Mouse (Mus musculus): ENCODE results near the gene Gpr180. TPM values are rescaled to one million over a fixed set of nuclear protein-coding genes. Genes with fewer than 3 reads are reported as not detected.
"Not testable (repeated sequence)": the region's sequence is repeated elsewhere in the genome, so short reads cannot be mapped to it uniquely, and the experiment has no call there.

Gpr180 gene
- 10 to 100 TPM; 29.2 to 32.8 TPM for total RNA-seq (2021)

DNA sequence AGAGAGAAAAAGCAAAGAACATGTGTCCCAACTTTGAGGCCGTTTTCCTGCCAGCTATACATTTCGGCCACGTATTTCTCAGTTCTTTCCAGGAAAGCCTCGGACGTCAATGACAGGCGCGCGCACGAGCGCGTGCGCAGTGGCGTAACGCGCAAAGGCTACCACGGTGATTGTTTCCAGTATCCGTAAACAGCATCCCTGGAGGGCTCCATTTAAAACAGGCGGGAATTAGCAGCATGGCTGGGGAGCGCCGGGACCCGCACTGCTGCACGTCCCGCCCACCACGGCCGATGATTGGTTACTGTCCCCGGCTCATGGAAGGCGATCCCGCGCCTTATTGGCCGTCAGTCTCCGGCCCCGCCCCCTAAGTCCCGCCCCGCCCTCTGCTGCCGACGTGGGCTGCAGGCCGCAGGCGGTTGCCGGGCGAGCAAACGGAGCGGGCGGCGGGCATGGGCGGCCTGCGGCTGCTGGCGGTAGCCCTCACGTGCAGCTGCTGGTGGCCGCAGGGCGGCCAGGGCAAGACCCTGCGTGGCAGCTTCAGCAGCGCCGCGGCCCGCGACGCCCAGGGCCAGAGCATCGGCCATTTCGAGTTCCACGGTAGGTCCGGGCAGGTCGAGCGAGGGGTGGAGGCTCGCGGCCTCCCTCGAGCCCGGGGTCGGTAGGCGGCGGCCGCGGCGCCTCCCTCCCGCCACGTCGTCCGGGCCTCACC lies at the start of gene Gpr180:
Gpr180 (plus strand) TSS at position 415 of the 709 bp plus-strand sequence.
- DNase-seq = peak; percentile 98

DNA sequence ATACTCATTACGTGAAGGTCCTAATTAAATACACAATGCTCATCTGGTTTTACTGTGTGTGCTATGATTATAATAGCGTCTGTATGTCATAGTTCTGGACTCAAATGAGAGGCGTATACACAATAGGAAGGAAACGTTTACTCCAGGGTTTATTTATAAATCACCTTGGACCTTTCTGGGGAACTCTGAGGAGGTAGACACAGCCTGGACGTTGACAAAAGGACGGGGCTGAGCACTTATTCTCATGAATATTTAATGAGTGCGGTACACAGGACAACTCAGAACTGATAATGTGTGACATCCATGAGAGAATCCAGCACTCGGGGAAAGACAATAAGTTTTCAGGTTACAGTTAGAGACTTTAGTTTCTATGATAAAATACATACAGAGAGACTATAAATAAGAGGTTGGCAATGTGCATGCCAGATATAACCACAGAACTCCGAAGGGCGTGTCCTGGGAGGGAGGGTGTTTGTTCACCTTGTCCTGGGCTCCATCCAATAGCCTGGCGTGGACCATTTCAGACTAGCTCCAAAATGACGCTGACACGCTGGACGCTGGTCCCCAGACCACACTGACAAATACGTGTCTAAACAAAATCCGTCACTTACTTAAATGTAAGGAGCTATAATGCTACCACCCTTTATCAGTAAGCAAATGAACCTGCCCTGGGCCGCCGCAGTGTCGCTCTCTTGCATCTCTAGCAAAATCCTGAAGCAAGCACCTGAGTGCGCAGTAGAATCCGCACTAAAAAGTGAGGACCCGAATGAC lies 48.3 kb upstream of the Gpr180 start:
- DNase-seq = peak; percentile 51

DNA sequence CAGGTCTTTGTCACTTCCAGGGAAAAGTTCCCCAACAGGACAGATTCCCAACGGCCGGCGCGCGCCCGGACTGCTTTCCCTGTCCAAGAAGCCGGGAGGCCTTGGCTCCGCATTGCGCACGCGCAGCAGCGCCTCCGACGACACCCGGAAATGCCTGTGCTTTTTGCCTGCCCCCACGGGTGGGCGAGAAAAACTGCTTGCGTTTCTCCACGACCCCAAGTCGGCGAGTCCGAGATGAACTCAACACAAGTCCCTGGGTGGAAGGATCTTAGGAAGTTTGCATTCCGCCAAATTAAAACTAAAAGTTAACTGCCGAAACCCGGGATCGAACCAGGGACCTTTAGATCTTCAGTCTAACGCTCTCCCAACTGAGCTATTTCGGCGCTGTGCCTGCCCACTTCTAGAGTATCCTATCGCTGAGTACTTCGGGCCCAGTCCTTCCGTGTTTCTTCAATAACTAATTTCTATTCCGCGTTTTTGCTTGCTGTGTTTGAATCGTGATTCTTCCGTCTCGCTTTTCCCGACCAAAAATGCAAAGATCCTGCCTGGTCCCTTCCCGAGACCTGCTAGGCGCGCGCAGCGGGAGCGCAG lies 47.6 kb upstream of the Gpr180 start:
- peak; percentile 97 for DNase-seq

DNA sequence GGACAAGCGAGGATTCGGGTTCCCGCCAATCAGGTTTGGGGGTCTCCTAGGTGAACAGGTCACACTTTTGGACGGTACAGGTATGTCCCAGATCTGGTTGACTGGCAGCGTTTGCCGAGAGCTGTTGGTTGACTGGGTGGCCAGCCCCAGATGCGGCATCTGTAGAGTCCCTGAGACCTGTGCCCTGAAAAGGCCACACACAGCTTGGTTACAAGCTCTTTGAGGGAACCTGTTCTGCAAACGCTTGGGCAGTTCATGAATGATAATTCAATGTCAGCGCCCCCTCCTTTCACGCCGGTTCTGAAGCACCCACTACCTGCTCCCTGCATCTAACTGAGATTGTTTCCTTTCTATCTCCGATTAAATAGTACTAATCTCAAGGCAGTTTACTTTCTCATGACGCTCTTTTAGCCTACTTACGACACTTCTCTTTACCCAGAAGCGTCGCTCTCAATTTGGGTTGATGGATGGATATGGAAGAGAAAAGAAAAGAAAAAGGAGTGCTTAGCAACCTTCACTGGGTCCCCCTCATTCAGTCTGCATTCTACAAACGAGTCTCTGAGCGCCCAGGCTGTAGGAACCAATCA lies 47.1 kb upstream of the Gpr180 start:
- no peak for DNase-seq

DNA sequence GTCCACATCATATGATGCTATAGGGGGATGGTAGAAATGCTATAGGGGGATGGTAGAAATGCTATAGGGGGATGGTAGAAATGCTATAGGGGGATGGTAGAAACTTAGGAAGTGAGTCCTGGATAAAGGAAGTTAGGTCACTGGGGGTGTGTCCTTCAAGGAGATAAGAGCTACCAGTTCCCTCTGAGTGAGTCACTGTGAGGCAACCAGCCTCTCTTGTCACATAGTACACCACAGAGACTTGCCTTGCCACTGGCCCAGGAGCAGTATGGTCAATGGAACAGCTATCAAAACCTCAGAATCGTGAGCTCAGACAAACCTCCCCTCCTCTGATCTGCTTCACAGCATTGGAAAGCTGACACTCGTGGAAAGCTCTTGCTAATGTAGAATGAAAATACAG lies 38.7 kb upstream of the Gpr180 start:
- no peak for DNase-seq

DNA sequence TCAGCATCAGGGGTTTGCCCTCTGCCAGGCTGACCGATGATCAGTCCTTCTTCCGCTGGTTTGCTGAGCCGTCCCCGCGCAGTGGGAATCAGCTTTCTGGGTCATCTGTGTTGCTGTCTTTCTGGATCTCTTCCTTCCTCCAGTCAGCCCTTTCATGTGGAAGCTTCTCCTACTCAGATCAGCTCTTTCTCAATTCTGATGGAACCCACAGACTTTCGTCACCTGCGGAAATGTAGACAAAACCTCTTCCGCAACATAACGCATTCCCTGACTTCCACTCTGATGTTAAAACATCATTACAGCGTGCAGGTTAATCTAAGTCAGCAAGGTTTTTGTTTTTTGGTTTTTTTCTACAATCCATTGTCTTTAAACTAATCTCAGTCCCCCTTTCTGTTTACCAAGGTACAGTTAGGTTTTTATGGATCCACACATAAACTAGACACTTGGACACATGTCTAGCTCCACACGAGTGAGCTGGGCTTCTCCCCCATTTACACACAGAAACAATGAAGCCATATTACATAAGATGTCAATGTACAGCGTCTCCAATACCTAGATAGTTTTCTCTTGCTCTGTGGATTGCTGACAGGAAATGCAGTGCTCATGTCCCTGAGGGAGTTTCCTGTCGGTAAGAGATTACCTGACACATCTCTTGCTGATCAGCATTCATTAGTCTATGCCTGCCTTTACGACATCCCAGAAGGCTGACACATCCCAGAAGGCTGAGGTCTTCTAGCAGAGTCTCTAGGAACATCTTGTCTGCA lies 35.5 kb upstream of the Gpr180 start:
- DNase-seq = no peak

DNA sequence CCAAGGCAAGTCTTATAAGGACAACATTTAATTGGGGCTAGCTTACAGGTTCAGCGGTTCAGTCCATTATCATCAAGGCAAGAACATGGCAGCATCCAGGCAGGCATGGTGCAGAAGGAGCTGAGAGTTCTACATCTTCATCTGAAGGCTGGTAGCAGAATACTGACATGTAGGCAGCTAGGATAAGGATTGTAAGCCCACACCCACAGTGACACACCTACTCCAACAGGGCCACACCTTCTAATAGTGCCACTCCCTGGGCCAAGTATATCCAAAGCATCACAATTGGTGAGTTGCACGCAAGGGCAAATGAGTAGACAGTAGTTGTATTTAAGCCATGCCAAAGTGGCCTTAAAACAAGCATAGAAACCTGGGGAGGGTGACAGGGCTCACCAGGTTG lies 29.5 kb upstream of the Gpr180 start:
- DNase-seq = not testable (repeated sequence)

DNA sequence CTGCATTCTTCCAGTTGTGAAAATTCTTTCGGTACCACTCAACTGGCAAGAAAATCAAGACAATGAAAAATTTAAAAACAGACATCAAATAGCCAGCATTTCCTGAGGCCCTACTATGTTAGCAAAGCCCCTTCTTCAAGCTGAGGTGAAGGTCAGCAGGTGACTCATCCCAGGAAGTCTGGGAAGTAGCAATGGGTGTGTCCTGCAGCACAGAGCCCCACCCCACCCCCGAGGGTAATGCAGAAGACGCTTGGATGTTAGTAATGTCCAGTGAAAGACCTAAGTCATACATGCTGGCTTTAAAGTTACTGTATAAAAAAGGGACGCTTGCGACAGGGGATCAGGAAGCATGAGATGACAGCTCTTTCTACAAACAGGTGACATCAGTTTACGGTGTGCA lies 23.8 kb upstream of the Gpr180 start:
- no peak for DNase-seq

DNA sequence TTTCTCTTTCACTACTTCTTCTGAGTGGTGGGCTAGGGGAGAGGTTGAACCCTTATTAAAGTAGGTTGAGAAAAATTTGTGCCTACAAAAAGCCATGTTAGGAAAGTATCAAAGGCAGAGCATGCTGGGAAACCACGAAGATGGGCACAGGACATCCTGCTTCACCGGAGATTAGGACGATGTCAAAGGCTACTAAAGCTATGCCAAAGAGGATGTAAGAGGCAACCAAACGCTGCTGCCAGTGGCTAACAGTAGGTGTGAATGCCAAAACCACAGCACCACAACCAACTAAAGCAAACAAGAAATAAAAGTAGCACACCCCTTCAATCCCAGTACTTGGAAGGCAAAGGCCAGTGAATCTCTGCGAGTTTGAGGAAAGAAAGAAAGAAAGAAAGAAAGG lies 12.8 kb upstream of the Gpr180 start:
- no peak for DNase-seq

DNA sequence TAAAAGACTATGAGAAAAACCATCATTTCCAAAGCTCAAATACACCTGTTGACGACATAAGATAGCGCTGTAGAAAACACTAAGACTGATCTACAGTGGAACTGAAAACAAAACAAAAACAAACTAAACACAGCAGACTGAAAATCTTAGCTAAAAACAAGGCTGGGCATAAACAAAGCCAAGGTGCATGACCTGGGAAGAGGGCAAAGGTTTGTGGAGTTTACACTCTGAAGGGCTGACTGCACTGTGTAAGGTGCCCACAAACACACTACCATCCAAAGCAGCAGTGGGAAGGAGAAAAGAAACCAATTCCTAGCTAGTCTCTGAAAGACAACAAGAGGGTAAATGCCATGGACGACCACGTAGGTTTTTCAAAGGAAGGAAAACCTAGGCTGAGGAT lies 12.2 kb upstream of the Gpr180 start:
- DNase-seq = no peak

DNA sequence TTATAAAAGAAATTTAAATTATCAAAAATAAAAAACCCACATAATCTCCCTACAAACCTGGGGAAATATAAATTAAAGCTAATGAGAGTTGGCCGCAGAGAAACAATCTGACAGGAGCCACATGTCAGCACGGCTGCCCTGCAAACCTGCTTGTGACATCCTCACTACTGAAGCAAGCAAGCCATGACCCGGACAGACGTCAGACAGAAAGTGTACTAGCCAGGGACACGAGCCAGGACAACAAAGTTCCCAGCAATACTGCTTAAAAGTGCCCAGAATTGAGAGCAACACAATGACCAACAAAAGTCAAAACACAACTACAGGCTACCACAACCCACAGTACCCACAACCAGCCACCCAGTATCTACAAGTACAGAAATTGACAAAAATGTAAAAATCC lies 10.7 kb upstream of the Gpr180 start:
- DNase-seq = no peak

DNA sequence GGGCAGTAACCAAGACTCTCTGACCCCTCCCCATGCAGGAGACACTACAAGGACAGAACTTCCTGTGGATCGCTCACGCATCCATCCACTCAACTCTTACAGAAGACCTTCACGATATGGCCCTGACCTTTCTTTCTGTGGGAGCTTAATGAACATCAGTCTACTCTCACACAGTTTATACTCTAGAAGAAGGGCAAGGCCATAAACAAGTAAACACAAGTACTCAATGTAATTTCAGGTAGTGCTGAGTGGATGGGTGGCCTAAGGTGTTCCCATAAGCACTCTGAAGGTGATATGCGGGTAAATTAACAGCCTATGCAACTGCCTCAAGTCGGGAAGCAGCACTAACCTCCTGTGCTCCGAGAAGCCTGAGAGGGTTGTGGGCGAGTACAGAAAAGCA lies 5.5 kb upstream of the Gpr180 start:
- no peak for DNase-seq

DNA sequence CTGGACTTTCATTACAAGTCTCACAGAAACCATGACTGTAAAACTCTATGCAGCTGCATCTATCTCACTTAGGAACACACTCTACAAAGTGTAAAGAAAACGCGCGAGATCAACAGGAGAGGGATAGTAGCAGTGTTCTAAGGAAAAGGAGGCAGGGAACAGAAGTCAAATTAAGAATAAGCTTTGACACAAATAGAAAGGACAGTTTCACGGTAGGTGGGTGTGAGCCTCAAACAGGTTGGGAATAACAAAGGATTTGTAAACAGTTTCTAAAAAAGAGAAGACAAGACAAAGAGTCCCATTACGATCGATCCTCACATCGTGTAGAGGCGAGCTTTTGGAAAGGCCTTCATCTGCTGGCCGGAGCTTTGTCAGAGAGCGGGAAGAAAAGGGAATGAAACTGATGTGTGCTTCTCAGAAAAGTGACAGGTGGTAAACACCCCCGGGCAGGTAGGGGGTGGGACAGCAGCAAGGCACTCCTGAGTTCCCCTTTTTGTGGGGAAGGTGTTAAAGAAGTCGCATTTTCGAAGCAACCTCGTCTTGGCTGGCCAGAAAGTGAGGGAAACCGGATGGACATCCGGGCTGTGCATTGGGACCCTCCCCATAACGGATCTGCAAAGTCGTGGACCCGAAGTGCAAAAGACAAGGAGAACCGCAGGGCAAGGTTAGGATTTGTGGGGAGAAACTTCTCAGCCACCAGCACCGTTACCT lies 4.9 kb upstream of the Gpr180 start:
- DNase-seq = no peak

DNA sequence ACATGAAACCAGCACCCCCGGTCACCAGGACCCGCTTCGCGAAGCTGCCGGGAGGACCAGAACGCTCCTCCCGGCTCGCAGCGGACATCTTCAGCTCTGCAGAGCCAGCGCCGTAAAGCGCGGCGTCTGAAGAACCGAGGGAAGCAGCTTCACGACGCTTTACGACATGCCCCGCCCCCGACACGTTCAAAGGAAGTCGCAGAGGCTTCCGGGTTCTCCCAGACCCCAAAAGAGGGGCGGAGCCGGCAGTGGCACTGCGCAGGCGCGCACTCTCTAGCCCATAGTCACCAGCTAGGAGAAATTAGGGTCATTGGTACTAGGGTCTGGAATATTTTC lies 4.3 kb upstream of the Gpr180 start, which contains the start of gene Tgds:
Tgds (minus strand) TSS at position 114 of the 336 bp plus-strand sequence.
- peak; percentile 98 for DNase-seq

DNA sequence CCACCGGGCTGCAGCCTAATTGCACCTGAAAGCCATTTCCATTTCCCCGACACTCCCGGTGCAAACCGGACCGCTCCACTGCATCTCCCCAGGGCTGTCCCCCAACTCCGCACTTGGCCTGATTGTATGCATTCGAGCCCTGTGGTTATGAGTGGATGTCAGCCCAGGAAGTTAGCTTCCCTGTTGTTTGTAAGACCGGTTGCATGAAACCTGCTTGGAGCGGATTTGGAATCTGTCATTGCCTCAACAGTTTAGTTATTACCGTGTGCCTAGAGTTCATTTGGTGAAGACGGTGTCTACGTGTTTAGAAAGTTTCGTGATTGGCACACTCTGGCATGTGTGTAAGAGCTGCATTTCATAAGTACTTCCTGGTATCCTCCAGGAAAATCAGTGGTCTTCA lies 529 bp downstream of the Gpr180 start:
- no peak for DNase-seq

DNA sequence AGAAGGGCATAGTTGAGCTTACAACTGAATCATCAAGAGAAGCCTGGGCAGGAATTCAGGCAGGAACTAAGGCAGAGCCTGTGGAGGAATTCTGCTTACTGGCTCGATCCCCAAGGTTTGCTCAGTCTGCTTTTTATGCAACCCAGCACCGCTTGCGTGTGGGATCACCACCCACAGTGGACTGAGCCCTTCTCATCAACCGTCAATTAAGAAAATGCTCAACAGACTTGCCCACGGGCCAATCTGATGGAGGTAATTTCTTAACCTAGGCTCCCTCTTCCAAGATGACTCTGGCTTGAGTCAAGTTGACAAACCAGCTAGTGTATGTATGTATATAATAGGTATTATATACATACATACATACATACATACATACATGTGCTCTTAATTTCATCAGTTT lies 5.3 kb downstream of the Gpr180 start:
- no peak for DNase-seq

DNA sequence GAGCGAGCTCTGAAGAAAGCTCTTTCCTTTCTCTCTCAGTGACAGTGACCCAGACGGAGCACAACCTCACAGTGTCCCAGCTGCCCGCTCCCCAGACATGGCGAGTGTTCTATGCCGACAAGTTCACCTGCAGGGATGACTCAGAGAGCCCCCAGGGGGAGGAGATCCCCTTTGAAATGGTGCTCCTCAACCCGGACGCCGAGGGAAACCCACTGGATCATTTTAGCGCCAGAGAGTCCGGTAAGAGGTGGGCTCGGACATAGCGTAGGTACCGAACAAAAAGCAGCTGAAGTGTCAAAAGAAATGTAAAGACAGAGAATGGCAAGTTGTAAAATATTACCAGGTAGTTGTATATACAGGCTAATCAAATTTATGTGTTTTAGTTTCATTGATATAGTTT lies 11.1 kb downstream of the Gpr180 start:
- DNase-seq = no peak

DNA sequence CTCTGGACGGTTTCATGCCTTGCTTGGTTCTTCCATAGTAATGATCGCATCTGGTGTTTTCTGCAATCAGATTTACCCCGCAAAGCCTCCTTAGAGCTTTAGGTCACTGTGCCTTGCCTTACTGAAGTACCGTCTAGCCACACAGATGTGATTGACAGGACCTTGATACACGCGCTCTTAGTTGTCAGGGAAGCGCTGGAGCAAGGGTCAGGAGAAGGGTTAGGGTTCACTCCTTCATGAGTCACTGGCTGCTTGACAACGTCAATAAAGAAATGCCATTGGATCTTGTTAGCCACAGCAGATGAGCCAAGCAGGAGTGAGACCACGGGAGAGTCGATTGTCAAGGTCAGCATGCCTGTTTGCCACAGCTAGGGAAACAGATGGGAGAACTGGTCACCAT lies 11.6 kb downstream of the Gpr180 start:
- DNase-seq = no peak

DNA sequence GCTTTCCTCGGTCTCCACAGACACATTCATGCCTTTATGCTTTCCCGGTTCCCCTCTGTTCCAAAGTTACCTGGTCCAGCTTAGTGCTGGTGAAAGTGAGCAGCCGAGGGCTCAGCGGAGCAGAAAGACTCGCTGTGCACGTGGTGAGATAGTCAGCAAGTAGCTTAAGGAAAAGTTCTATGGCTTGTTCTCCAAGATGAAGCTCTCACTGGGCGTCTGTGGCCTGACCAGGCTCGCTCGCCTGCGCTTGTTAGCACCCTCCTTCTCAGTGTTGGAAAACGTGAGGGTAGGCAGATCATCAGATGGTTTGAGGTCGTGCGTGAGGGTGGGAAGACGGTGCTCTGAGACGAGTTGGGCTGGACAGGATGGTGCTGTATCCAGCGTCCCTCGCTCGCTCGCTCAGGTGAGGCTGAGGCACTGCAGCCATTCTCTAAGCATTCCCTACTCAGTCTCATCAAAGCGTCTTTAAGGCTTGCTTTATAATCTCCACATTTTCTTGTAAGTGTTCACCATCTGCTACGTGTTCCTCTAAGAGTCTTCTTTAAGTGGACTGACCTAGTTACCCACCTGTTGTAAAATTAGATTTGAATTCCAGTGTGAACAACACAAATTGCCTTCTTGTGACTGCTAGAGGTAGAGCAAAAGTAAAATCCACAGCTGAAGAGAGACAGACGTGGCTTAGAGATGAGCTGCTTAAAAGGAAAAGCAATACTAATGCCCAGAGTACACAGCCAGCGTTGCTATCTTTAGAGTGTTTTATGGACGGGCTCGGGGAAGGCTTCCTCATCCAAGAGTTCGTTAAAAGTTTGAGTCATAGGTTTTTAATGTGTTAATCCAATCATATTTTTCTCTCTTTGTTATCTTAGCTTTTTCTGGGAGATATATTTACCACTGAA lies 13.9 kb downstream of the Gpr180 start:
- DNase-seq = no peak

DNA sequence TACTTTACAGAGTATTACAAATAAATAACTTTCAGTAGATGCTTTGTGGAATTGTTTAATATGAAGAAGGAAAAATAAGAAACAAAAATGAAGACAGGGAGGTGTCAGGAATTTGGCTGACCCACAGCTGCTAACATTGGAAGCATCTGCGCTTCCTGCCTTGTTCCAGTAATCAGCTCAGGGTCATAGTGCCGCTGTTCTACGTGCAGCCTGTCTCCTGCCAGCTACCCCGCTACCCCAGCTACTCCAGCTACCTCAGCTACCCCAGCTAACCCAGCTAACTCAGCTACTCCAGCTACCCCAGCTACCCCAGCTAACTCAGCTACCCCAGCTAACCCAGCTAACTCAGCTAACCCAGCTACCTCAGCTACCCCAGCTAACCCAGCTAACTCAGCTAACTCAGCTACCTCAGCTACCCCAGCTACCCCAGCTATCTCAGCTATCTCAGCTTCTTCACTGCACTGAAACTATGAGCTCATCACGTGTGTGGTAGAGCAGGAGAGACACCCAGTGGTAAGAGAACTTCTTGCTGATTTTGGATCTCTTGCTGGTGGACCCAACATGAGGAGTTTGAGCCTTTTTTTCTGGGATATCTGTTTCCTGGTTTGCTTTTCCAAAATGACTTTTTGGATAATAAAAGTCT lies 14.8 kb downstream of the Gpr180 start:
- peak; percentile 30 for DNase-seq

DNA sequence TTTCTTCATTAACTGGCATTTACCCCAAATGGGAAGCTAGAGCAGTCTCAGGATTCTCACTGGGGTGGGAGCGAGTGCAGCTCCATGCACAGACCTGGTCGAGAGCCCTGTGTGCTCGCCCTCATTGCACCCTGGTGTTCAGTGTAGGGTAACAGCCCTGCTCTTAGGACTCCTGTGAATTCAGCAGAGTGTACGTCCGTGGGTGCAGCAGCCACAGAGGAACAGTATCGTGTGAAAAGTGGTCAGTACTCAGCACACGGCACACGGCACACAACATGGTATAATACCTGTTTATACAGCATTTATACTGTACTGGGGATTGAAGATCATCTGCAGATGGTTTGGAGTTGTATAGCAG lies 15.3 kb downstream of the Gpr180 start:
- DNase-seq = no peak

Data from heart, postnatal 4 days (tissue).